Mouse (Mus musculus) midbrain, embryonic 16.5 days (tissue): ENCODE measurements around the gene Grm8. TPM values are rescaled to one million over a fixed set of nuclear protein-coding genes. Genes with fewer than 3 reads are reported as not detected.

Experiments used
- ATAC-seq: fragments of 200-750 bp; cut with Nextera tagmentation; 2 replicates; pipeline ENCODE4 v1.8.0; 2017; ENCODE audit warnings: moderate TSS enrichment
- H3K27ac ChIP-seq: fragments of 300-500 bp; sonication (generic); 2 replicates; pipeline ENCODE4 v1.5.1; 2014; ENCODE audit warnings: mild to moderate bottlenecking, low read length, mixed read lengths
- H3K27me3 ChIP-seq: fragments of 300-500 bp; sonication (generic); 2 replicates; pipeline ENCODE4 v1.6.1; 2014; ENCODE audit warnings: low read depth, low read length, mixed read lengths; ENCODE audit not compliant: control insufficient read depth, insufficient read depth
- H3K36me3 ChIP-seq: fragments of 300-500 bp; sonication (generic); 2 replicates; pipeline ENCODE4 v1.6.1; 2014; ENCODE audit warnings: mild to moderate bottlenecking, low read length, moderate library complexity, mixed read lengths; ENCODE audit not compliant: control insufficient read depth, insufficient read depth
- H3K4me1 ChIP-seq: fragments of 300-500 bp; sonication (generic); 2 replicates; pipeline ENCODE4 v1.6.1; 2014; ENCODE audit warnings: mild to moderate bottlenecking, low read length, mixed read lengths; ENCODE audit not compliant: control insufficient read depth, insufficient read depth
- H3K4me2 ChIP-seq: fragments of 300-500 bp; sonication (generic); 2 replicates; pipeline ENCODE4 v1.6.1; 2014; ENCODE audit warnings: mild to moderate bottlenecking, low read length, mixed read lengths
- H3K4me3 ChIP-seq: fragments of 300-500 bp; sonication (generic); 2 replicates; pipeline ENCODE4 v1.5.1; 2014; ENCODE audit warnings: low read depth, mild to moderate bottlenecking, low read length, moderate library complexity, mixed read lengths
- H3K9ac ChIP-seq: fragments of 300-500 bp; sonication (generic); 2 replicates; pipeline ENCODE4 v1.6.1; 2014; ENCODE audit warnings: low read depth, low read length, mixed read lengths
- H3K9me3 ChIP-seq: fragments of 300-500 bp; sonication (generic); replicated peaks from 2 replicates; pipeline ENCODE4 v1.6.1; 2014; ENCODE audit warnings: mild to moderate bottlenecking, low read length, mixed read lengths; ENCODE audit not compliant: control insufficient read depth, poor library complexity, severe bottlenecking
- WGBS: fragments of 180-500 bp; shearing (Covaris S2); extraction: QIAGEN DNeasy Blood & Tissue Kit; methylation state at CpG from one replicate; pipeline ENCODE4 v1.1.7; 2014; 5-methylcytosine and 5-hydroxymethylcytosine counted together
- polyA plus RNA-seq: library from polyadenylated mRNA; unstranded; fragments of >200 nt; fragmentation: Nextera tagmentation; extraction: Ambion mirVana; gene quantifications from 2 replicates; pipeline ENCODE4 v1.2.1, GENCODE M21; 2015

The Grm8 gene
- polyA plus RNA-seq, 1 experiment from 2014 or later: 19.2 TPM

DNA sequence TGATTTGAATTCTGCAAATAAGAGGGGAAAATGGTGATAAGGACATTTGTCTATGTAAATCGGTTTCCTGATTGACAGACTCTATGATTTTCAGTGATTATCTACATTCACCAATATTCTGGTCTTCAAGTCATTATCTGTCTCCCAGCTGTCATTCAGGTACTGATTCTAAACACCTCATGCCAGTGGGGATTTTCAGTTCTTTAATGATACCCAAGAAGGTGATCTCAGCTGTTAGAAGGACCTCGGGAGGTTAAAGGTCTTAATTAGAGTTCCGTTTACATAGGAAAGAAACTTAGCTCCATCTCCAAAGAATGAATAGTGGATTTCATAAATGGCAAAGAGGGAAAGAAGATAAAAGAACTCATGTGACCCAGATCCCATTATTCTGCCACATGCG, 143.7 kb downstream of the Grm8 start:
- H3K4me1 ChIP-seq: no peaks in the 10 kb centered on the region
- H3K4me3 ChIP-seq: no peak overlapping the region
- 57% methylated on average over 4 of the region's 4 CpGs for WGBS
- no peak overlapping the region for H3K27ac ChIP-seq
- H3K4me2 ChIP-seq: no peak overlapping the region
- H3K9me3 ChIP-seq: no peaks in the 10 kb centered on the region
- no peaks in the 10 kb centered on the region for H3K27me3 ChIP-seq
- no peaks in the 10 kb centered on the region for H3K36me3 ChIP-seq
- no peak overlapping the region for H3K9ac ChIP-seq
- ATAC-seq: no peak; the same call in 1 of the 2 replicates

DNA sequence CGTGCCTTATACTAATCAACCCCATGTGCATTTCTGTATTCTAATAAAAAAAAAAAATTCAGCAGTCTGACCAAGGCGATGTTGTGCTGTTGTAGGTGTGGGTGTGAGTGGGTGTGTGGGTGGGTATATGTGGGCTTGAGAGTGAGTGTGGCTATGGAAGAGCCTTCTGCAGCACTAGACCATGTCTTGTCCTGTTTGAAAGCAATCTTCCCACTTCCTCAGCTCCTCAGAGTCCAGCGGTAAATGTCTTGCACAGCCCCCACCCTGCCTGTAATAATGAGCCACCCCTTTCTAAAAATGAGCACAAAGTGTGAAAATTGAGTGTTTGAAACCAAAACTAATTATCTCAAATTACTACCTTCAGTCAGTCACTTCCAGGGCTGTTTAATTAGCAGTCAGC, 152.4 kb downstream of the Grm8 start:
- H3K27ac ChIP-seq: no peak overlapping the region
- WGBS: 86% methylated on average over 3 of the region's 3 CpGs
- ATAC-seq: no peak

DNA sequence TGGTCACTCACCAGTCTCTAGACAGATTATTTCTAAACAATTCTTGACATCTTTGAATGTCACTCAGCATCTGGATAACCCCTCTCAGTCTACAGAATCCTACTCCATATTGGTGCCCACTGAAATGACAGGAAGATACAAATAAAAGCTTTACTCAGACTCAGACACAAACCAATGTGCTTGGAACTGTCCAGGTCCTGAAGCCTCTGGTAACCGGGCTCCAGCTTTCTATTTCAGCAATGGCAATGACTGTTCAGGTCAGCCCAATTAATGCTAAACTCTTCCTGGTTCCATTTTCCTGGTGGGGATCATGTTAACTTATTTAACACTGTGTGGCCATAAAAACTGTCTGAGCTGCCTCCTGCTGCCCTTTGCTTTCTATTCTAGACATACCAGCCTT, 153.0 kb downstream of the Grm8 start:
- H3K9ac ChIP-seq: no peak overlapping the region
- H3K27me3 ChIP-seq: no peaks in the 10 kb centered on the region
- WGBS: 54% methylated on average over 1 of the region's 1 CpGs
- H3K27ac ChIP-seq: no peak overlapping the region
- no peak for ATAC-seq
- no peak overlapping the region for H3K4me2 ChIP-seq
- H3K4me3 ChIP-seq: no peak overlapping the region
- no peaks in the 10 kb centered on the region for H3K9me3 ChIP-seq
- H3K36me3 ChIP-seq: no peaks in the 10 kb centered on the region
- H3K4me1 ChIP-seq: no peaks in the 10 kb centered on the region

More for the DNA sequence above, 152.4 kb downstream of the Grm8 start:
- H3K4me1 ChIP-seq: no peaks in the 10 kb centered on the region
- no peaks in the 10 kb centered on the region for H3K9me3 ChIP-seq
- H3K9ac ChIP-seq: no peak overlapping the region
- H3K36me3 ChIP-seq: no peaks in the 10 kb centered on the region
- no peak overlapping the region for H3K4me3 ChIP-seq
- no peak overlapping the region for H3K4me2 ChIP-seq
- no peaks in the 10 kb centered on the region for H3K27me3 ChIP-seq

DNA sequence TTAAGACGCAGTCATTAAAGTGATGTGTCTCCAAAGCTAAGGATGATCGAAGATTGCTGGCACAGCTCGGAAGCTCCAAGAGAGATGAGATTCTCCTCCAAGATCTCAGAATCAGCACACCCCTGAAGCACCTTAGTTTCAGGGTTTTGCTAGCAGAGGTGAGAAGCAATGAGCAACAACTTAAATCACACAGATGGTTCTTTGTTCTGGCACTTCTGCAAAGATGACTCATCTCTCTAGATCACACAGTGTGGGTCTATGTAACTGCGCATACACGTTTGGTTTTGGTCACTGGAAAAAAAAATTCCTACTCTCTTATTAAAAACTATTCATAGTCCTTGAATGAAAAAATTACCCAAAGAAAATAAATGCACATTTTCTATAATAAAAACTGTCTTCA, 157.6 kb downstream of the Grm8 start:
- ATAC-seq: no peak
- no peaks in the 10 kb centered on the region for H3K9me3 ChIP-seq
- H3K27me3 ChIP-seq: no peaks in the 10 kb centered on the region
- WGBS: 94% methylated on average over 5 of the region's 5 CpGs
- no peaks in the 10 kb centered on the region for H3K36me3 ChIP-seq
- H3K4me3 ChIP-seq: no peak overlapping the region
- H3K27ac ChIP-seq: no peak overlapping the region
- no peak overlapping the region for H3K9ac ChIP-seq
- no peaks in the 10 kb centered on the region for H3K4me1 ChIP-seq
- no peak overlapping the region for H3K4me2 ChIP-seq

DNA sequence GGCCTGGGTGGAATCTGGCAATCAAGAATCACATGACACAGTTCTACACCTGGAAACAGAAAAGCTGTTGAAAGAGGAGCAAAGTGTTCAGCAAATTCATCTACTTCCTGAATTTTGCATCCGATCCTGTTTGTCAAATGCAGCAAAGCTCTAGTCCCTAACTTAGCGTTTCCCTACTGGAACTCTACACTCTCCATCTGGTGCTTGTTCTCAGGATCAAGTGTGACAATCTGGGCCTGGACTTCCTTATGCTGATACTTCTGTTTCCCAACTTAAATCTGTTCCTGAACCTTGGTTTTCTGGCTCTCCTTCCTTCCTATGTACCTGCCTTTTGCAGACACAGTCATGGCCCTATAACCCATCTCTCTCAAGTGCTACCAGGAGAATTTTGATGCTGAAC, 166.1 kb downstream of the Grm8 start:
- H3K4me3 ChIP-seq: no peak overlapping the region
- no peak for ATAC-seq
- H3K4me1 ChIP-seq: no peaks in the 10 kb centered on the region
- 94% methylated on average over 2 of the region's 2 CpGs for WGBS
- no peaks in the 10 kb centered on the region for H3K27me3 ChIP-seq
- H3K36me3 ChIP-seq: no peaks in the 10 kb centered on the region
- no peak overlapping the region for H3K9ac ChIP-seq
- 0 out of 2 replicates have a peak, but pooled peaks cover under 1% of the 10 kb centered on the region for H3K9me3 ChIP-seq
- no peak overlapping the region for H3K27ac ChIP-seq
- H3K4me2 ChIP-seq: no peak overlapping the region

DNA sequence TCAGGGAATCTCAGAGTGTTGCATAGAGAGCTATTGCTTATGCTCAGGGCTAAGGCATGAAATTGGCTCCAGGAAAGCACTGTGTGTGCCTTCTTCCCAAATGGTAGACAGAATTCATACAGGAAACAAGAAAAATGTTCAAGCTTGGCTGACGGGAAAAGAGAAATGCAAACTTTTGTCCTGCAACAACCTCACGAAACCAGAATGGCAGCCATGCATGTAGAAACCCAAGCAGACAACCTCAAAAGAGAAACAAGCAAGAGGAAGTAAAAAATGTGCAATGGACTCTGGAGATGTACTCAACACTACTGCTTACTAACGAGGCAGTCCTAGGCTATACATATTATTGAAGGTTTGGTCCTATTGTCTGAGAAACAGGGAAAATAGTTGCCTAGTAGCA, 167.9 kb downstream of the Grm8 start:
- Histone ChIP-seq H3K4me1 (no peaks in the 10 kb centered on the region), H3K36me3 (no peaks in the 10 kb centered on the region), H3K27me3 (no peaks in the 10 kb centered on the region), H3K9ac (no peak overlapping the region), H3K9me3 (0 out of 2 replicates have a peak, but pooled peaks cover 2% of the 10 kb centered on the region), H3K4me3 (no peak overlapping the region), H3K4me2 (no peak overlapping the region), H3K27ac (no peak overlapping the region)
- no peak for ATAC-seq
- 90% methylated on average over 3 of the region's 3 CpGs for WGBS

DNA sequence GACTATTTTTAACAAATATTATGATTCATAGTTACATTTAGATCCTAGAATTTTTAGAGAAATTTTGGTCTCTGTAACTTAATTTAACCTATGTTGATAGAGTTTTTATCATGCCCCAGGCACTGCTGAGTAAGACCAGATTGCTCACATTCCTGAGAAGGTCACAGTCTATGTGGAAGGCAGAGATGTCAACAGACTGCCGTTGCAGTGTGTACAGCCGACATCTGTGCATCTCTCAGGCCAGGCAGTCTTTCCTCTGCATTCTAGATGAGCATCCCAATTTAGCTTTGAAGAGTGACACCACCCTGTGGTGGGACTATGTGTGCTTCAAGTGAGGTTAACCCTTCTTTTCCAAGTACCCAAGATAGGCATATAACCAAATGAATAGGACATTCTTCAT, 169.7 kb downstream of the Grm8 start:
- H3K9ac ChIP-seq: no peak overlapping the region
- no peaks in the 10 kb centered on the region for H3K27me3 ChIP-seq
- H3K4me2 ChIP-seq: no peak overlapping the region
- H3K27ac ChIP-seq: no peak overlapping the region
- H3K4me3 ChIP-seq: no peak overlapping the region
- WGBS: 76% methylated on average over 2 of the region's 2 CpGs
- no peaks in the 10 kb centered on the region for H3K36me3 ChIP-seq
- H3K4me1 ChIP-seq: no peaks in the 10 kb centered on the region
- 0 out of 2 replicates have a peak, but pooled peaks cover 2% of the 10 kb centered on the region for H3K9me3 ChIP-seq
- no peak for ATAC-seq

DNA sequence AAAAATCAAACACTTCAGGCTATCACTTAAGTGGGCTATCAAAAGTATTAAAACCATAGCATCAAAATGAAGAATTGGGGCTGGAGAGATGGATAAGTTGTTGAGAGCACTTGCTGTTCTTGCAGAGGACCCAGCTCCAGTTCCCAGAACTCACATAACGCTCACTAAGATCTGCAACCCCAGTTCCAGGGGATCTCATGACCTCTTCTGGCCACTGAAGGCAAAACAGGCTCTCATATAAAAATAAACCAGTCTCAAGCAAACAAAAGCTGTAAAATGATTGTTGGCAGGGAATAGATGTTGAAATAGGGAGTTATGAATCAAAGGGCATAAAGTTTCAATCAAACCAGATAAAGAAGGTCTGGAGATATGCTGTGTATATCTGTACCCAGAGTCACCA, 171.1 kb downstream of the Grm8 start:
- WGBS: 87% methylated on average over 1 of the region's 1 CpGs
- Histone ChIP-seq H3K9me3 (0 out of 2 replicates have a peak, but pooled peaks cover 2% of the 10 kb centered on the region), H3K27me3 (no peaks in the 10 kb centered on the region), H3K9ac (no peak overlapping the region), H3K27ac (no peak overlapping the region), H3K4me2 (no peak overlapping the region), H3K36me3 (no peaks in the 10 kb centered on the region), H3K4me3 (no peak overlapping the region), H3K4me1 (no peaks in the 10 kb centered on the region)
- no peak for ATAC-seq

DNA sequence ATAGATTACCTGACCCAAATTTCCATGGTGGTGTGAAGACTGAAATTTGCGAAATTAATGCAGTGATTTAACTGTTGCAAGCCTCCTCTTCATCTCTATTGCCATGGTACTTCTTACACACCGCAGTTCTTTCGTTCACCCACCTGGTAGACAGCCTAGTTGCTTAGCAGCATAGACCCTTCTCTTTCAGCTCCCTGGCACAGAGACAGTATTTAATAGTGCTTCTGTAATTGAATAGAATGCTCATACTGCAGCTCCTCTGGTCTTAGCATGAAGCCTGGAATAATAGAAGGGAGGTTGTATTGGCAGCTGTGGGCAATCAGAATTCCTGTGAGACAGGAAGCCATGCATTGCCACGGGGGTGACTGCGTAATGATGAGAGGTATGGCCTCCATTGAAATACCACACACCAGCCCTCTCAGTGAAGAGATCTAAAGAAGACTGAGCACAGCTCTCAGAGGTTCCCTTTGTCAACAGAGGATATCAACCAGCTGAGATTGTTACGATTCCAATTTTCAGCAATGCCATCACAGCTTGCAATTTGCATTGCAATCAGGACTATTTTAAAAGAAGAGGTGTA, 178.6 kb downstream of the Grm8 start:
- Histone ChIP-seq H3K27ac (no peak overlapping the region), H3K9me3 (no peaks in the 10 kb centered on the region), H3K27me3 (no peaks in the 10 kb centered on the region), H3K36me3 (no peaks in the 10 kb centered on the region), H3K9ac (no peak overlapping the region), H3K4me1 (no peaks in the 10 kb centered on the region), H3K4me3 (no peak overlapping the region), H3K4me2 (no peak overlapping the region)
- no peak for ATAC-seq
- WGBS: 53% methylated on average over 6 of the region's 6 CpGs
